Mouse (Mus musculus) granulocyte monocyte progenitor cell, adult 5-6 weeks (primary cell): ENCODE results near the gene Ap3s2. TPM values are rescaled to one million over a fixed set of nuclear protein-coding genes. Genes with fewer than 3 reads are reported as not detected.

Source experiments
- ATAC-seq: replicated peaks from 2 replicates; pipeline ENCODE4 v1.8.0; 2016; ENCODE audit warnings: mild to moderate bottlenecking, moderate TSS enrichment, inconsistent platforms; ENCODE audit not compliant: poor library complexity, severe bottlenecking
- total RNA-seq, 2 experiments: library from RNA; stranded (forward) in 1 of 2; stranded (reverse) in 1 of 2; fragments of 200-712, 200-1000 nt in 1 of 2; fragments of >200 nt in 1 of 2; fragmentation: Nextera tagmentation in 1 of 2; gene quantifications; 2 replicates each; pipeline ENCODE4 v1.2.3; 2014 to 2017

Ap3s2 gene
- total RNA-seq, 2 experiments from 2014 or later, result 9.3 to 38.1 TPM

DNA sequence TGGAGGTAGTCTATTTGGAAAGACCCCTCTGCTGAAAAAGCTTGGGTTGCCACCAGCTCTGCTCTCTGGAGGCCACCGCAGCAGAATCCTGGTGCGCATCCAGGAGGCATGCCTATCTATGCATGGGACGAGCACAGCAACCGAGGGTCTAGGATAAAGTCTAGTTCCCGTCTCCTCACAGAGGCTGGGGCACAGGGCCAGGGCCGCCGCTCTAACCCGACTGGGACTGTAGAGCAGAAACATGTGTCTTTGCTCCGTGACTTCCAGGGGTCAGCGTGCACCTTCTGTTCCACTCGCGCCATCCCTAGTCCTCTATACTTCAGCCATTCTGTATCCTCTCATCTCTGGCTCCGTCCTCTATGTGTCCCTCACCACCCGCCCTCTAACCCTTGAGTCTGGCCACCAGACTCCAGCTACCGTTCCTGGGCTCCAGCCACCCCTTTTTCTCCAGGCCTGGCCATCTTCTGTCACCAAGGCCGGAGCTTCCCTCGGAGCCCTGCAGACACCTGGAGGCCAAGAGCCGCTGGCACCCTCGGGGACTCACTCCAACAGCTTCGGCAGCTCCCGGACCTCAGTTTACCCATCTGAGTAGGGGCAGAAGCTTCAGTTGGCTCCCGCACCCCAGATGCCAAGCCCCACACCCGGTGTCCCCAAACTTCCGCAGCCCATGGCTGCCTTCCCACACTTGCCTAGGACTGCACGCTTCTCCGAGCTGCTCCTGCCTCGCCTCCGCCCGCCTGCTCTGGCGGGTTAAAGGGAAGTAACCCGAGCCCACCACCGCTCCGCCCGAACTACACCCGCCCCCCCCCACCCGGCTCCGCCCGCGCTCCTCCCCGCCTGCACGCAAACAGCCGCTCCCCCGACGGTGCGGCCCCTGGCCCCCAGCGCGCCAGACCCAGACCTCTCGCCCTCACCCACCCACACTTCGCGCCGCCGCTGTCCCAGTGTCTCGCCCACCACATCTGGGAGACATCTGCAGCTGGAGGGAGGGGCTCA lies 72.7 kb downstream of the Ap3s2 start:
- ATAC-seq, result peak; percentile 94

- no peak for ATAC-seq
Measured at GRCm38 (mm10) chr7:79846342-79846741, 74.1 kb downstream of the Ap3s2 start.

GRCm38 (mm10) chr7:79844090-79844802 lies 76.2 kb downstream of the Ap3s2 start:
- ATAC-seq, result no peak

DNA sequence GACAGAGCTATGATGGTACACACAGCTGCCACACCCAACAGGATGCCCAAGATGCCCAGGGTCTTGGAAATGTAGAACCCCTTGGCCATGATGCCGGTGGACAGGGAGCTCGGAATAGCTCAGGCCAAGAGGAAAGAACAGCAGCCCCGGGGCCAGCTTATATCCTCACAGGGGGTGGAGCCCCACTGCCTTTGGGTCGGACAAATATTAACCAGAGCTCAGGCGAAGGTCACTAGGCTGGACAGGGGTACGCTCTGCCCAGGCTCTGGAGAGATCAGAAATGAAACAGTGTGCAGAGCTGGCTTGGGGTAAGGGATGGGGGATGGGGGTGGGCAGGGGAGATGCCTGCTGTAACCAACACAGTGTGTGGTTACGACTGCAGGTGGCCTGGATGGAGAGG lies 78.3 kb downstream of the Ap3s2 start:
- no peak for ATAC-seq

DNA sequence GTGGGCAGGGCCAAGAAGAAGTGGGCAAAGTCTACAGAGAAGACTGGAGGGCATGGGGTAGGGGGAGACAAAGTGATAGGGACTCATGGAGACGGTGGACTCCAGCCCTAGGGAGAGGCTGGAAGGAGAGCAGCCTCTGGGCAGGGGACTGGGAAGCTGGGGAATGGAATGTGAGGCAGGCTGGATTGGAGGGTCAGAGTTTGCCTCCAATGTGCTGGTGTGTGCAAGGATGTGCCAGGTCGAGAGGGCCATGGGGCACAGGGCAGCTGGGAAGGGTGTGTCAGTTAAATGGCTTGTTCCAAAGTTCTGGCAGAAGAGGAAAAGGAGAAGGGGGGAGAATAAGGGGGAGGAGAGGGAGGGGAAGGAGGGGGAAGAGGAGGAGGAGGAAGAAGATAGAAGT lies 83.2 kb downstream of the Ap3s2 start:
- ATAC-seq, result no peak

DNA sequence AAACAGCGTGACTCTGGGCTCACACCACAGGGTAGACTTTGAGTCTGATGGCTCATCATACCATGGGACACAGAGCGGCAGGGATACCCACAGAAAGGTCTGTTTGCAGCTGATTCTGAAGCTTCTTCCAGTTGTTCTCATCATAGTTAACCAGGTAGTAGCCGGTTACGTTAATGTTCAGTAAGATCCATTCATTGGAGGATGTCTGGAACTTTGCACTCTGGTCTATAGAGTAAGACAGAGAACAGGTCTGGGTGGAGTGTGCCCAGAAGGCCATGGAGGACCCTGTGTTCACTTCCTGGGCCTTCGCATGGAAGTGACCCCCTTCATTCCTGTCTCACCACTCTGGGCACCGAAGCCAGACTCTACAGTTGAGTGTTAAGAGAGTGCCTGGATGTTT lies 85.3 kb downstream of the Ap3s2 start:
- no peak for ATAC-seq

DNA sequence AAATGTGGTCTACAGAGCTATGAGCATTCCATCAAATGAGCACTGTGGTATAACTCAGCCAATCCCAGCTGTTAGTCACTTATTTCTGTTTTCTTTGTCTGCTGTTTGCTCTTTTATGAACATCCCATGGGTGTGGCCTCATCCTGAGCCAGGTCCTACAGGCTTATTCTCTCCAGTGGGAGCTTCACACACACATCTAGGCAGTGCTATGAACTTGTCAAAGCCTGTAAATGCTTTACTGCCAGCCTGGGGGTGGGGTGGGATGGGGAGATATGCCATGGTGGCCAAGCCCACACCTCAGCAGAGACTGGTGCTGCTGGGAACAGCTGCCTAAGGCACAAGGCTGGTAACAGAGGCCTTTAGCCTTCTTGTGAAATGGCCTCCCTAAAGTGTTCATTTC lies 87.5 kb downstream of the Ap3s2 start:
- no peak for ATAC-seq

DNA sequence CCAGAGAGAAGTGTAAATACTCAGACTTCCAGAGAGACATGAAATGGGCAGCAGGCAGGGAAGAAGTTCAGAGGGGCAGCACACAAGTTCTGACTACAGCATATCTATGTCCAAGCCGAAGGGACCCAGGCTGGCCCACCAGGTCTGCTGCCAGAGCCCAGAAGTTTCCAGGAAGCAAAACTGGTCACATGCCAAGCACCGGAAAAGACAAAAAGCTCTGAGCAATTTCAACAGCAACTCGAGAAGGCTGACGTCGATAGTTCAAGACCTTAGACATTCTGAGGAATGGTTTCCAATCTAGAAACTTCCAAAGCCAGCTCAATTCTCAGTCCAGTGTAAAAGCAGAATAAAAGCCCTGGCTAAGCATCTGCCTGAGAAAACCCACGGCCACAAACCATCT lies 88.9 kb downstream of the Ap3s2 start:
- no peak for ATAC-seq

- ATAC-seq, result no peak
Measured at GRCm38 (mm10) chr7:79831145-79831544, 89.3 kb downstream of the Ap3s2 start.

DNA sequence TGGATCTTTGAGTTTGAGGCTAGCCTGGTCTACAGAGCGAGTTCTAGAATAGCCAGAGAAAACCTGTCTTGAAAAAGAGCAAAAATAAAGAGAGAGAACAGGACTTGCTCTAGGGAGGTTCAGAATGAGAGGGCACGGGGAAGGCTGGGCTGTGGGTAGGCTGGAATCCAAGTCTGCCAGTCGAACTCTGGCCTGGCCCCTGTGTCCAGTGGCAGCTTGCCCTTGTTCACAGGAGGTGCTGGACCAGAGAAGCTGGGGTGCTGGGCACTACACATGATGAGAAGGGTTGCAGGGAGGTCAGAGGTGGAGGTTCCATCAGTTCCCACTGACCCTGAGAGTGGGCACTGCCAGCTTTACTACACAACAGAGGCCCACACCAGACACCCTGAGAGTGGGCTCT lies 92.1 kb downstream of the Ap3s2 start:
- ATAC-seq, result no peak

Other genes starting within 250 kb of the Ap3s2 start
- gene Kif7, start 204.9 kb downstream of the Ap3s2 start, total RNA-seq (2014; fragmentation: Nextera tagmentation), result 0.64 TPM in 1 of 2 replicates, not detected in the other
- gene Kif7, start 204.9 kb downstream of the Ap3s2 start, total RNA-seq (2017), result 1.3 and 3.6 TPM in 2 replicates
- not detected in 2 replicates for gene Plin1, start 187.7 kb downstream of the Ap3s2 start, total RNA-seq (2014; fragmentation: Nextera tagmentation)
- gene Plin1, start 187.7 kb downstream of the Ap3s2 start, total RNA-seq (2017), result not detected in 2 replicates
- gene Pex11a, start 177.5 kb downstream of the Ap3s2 start, total RNA-seq (2014; fragmentation: Nextera tagmentation), result 0.41 and 4.4 TPM in 2 replicates
- 1.4 TPM in 2 replicates for gene Pex11a, start 177.5 kb downstream of the Ap3s2 start, total RNA-seq (2017)
- not detected in 2 replicates for gene Wdr93, start 177.5 kb downstream of the Ap3s2 start, total RNA-seq (2014; fragmentation: Nextera tagmentation)
- not detected in 2 replicates for gene Wdr93, start 177.5 kb downstream of the Ap3s2 start, total RNA-seq (2017)
- gene Mesp1, start 126.9 kb downstream of the Ap3s2 start, total RNA-seq (2014; fragmentation: Nextera tagmentation), result not detected in 2 replicates
- gene Mesp1, start 126.9 kb downstream of the Ap3s2 start, total RNA-seq (2017), result not detected in 2 replicates
- not detected in 2 replicates for gene Mesp2, start 109.9 kb downstream of the Ap3s2 start, total RNA-seq (2014; fragmentation: Nextera tagmentation)
- not detected in 2 replicates for gene Mesp2, start 109.9 kb downstream of the Ap3s2 start, total RNA-seq (2017)
- 0.36 TPM in 1 of 2 replicates, not detected in the other for gene Anpep, start 59.6 kb downstream of the Ap3s2 start, total RNA-seq (2014; fragmentation: Nextera tagmentation)
- gene Anpep, start 59.6 kb downstream of the Ap3s2 start, total RNA-seq (2017), result not detected in 2 replicates
- gene Arpin, start 14.7 kb upstream of the Ap3s2 start, total RNA-seq (2014; fragmentation: Nextera tagmentation), result 1.8 TPM in 1 of 2 replicates, not detected in the other
- gene Arpin, start 14.7 kb upstream of the Ap3s2 start, total RNA-seq (2017), result not detected in 2 replicates
- gene Zfp710, start 104.2 kb upstream of the Ap3s2 start, total RNA-seq (2014; fragmentation: Nextera tagmentation), result 26.7 and 27.6 TPM in 2 replicates
- 13.7 and 24.3 TPM in 2 replicates for gene Zfp710, start 104.2 kb upstream of the Ap3s2 start, total RNA-seq (2017)
- 259 and 298 TPM in 2 replicates for gene Idh2, start 194.7 kb upstream of the Ap3s2 start, total RNA-seq (2014; fragmentation: Nextera tagmentation)
- gene Idh2, start 194.7 kb upstream of the Ap3s2 start, total RNA-seq (2017), result 338 and 368 TPM in 2 replicates